Mouse (Mus musculus) ES-Bruce4 (cell line): ENCODE data around the gene Col18a1.

Experiments
- CTCF ChIP-seq: IDR thresholded peaks from one replicate; pipeline ENCODE4 v1.8.1; 2011; ENCODE audit warnings: low read depth, low read length
- POLR2A ChIP-seq: IDR thresholded peaks from one replicate; pipeline ENCODE4 v1.8.1; 2011; ENCODE audit warnings: low read length; ENCODE audit not compliant: insufficient read depth

DNA sequence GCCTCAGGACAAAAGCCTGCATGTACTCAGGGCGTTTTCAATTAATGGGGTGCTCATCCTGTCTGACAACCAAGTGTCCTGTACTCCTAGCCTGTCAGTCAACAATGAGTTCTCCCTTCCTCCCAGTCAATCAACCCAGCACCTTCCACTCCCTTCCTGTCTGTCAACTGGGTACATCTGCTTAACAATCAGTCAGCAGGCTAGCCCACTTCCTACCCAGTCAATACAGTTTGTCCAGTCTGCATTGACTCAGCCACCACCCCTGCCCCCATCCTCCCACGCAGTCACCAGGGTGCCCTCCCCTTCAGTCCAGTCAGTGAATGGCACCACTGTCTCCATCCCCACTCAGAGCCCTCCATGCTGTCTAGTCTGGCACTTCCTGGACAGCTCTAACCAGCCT, 32.9 kb upstream of the Col18a1 start:
- TF ChIP-seq CTCF (no peak), POLR2A (no peak)
